Mouse (Mus musculus) G1E-ER4 (cell line): Measurements from ENCODE around the gene Rbm17. TPM values are rescaled to one million over a fixed set of nuclear protein-coding genes. Genes with fewer than 3 reads are reported as not detected.

Source experiments
- GATA1 ChIP-seq: IDR thresholded peaks from one replicate; pipeline ENCODE4 v1.8.0; 2012; ENCODE audit warnings: low read length, inconsistent platforms
- polyA plus RNA-seq: library from polyadenylated mRNA; stranded (reverse); fragments of >175 nt; gene quantifications from 2 replicates; pipeline ENCODE4 v1.2.3, GENCODE M21; 2012

The Rbm17 gene
- polyA plus RNA-seq: 77.4 and 133 TPM in 2 replicates

DNA sequence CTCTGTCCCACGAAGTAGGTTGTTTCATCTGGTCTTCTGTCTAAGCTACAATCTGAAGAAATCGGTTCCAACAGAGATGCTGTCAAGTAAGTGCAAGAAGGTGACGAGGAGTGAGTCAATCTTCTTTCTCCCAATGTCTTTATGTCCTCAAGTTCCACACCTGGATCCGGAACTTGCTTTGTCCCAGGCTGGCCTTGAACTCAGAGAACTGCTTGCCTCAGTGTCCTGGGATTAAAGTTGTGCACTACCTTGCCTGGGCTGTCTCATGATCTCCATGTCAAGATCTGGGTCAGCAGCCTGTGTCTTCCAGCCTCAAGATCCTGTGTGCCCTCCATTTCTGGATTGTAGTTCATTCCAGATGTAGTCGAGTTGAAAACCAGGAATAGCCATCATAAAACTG is at the start of gene Rbm17:
Rbm17 (minus strand) TSS at position 101 of the 400 bp plus-strand sequence.
- no peak for TF ChIP-seq GATA1

DNA sequence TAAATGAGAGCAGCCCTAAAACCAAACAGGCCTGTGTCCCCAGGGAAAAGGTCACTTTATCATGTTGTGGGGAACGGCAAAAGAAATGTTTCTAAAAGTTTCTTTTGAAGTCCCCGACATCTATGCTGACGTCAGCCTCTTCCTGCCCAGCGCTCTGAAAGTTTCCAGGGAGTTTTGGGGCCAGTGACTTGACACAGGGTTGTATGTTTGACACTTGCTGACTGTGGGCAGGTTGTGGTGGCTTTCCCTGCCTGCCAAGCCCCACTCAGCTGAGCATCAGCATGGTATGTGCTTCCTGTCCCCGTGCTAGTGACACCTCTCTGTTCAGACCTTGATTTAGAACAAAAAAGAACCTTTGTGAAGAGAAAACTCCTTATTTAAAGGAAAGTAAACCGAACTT is 49.4 kb upstream of the Rbm17 start:
- no peak for TF ChIP-seq GATA1

DNA sequence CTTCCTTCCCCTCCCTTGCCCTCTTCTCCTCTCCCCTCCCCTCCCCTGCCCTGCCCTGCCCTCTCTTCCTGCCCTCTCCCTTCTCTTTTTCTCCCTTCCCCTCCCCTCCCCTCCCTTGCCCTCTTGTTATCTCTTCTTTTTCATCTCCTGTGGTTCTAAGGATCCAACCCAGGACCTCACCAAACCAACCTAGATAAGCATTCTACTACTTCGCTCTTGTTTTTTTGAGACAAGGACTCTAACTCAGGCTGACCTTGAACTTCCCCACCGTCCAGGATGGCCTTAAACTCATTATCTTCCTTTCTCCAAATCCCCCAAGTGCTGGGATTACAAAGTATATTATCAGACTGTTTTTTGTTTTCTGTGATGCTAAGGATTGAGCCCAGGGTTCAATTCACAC is 48.8 kb upstream of the Rbm17 start:
- TF ChIP-seq GATA1: no peak

DNA sequence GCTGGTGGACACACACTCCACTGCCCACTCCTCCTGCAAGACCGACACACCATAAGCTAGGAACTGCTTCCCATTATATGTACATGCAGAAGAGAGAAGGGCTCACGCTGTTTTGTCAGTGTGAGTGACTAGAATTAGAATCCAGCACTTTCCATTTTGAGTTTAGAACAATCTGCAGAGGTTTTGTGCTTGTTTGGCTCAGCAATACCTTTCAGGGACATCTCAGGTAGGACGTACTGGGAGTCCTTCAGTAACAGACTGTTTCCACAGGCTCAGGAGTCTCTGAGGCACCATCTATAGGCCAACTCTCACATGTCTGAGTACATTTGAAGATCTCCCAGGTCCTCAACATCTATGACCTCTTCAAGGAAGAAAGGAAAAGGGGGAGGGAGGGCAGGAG is 48.2 kb upstream of the Rbm17 start:
- TF ChIP-seq GATA1: no peak

DNA sequence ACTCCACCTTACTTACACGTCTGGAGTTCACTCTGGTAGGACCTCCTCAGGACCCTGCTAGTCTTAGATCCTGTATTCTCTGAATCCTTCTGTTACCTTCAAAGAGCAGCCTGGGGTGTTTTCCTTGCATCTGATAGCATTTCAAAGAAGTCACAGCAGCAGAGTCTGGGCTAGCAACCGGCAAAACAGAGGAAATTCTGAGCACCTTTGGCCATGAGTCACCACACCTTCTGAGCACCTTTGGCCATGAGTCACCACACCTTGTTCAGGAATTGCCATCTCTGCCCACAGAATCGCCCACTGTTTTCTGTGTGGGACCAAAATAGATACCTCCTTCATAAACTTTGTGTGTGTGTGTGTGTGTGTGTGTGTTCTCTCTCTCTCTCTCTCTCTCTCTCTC is 47.5 kb upstream of the Rbm17 start:
- TF ChIP-seq GATA1: no peak

DNA sequence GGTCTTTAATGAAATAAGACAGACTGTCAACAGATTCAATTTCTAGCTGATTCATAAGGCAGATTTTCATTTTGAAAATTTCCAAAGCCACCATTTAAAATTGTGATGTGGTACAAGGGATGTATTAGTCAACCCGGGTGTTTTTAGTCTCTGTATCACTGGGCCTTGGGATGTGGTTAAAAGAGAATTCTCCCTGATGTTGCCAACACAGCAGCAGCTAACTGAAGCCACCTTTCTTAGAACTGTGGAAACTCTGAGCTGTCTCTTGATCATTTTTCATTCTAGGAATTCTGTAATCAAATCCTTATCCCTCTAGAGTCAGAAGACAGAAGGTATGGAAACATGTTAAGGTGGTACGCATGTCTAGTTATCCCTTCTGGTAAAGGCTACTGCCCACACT is 41.3 kb upstream of the Rbm17 start:
- no peak for TF ChIP-seq GATA1

DNA sequence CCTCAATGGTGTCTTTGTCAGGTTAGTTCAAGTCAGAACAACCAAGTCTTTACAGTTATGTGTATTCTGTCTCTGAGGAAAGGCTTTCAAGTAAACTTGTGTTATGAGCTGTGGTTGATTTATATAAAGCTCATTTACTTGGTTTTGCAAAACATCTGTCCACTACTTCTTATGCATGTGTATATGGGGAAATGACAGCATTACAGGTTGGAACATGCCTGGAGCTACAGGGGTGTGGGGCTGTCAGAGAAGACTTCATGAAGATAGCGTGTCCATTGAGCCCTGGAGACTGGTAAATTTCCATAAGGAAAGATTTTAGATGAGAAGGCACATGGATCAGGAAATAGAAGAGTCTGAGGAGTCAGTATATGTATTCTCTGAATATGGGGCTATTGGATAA is 40.1 kb upstream of the Rbm17 start:
- no peak for TF ChIP-seq GATA1

DNA sequence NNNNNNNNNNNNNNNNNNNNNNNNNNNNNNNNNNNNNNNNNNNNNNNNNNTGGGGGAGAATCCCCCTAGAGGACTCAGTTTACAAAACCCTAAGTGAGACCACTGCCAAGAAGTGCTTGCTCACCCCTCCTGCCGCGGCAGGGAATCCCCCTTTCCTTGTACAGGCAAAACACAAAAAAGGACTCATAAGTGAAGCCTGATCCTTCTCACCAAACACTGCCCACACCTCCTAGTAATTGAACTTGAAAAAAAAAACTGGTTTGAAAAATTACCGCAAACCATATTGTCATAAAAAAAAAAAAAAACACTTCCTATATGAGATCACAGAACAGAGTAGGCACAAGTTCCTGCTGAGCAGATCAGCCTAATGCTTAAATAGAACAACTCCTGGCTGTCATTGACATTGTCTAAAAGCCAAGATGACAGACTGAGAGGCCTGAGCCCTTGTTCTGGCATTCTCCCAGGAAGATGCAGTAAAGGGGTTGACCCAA is 38.5 kb upstream of the Rbm17 start, which contains the start of gene Il2ra:
Il2ra (plus strand) TSS at position 357 of the 491 bp plus-strand sequence.
- no peak for TF ChIP-seq GATA1

DNA sequence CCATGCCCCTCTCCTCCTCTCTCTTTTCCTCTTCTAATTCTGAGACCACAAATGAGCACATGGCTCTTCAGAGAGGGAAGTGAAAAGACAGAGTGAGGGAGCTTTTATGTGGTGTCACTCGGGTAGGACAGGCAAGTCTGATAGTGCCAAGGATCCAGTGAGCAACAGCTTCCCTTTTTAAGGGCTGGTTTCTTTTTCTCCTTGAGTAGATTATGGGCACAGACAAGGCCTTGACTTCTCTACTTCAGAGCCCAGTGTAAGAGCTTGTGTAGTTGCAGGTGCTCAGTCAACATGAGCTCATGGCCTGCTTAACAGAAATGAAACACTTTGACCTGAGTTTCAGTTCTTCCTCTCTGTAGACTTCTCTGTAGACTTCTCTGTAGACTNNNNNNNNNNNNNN is 33.2 kb upstream of the Rbm17 start:
- no peak for TF ChIP-seq GATA1

DNA sequence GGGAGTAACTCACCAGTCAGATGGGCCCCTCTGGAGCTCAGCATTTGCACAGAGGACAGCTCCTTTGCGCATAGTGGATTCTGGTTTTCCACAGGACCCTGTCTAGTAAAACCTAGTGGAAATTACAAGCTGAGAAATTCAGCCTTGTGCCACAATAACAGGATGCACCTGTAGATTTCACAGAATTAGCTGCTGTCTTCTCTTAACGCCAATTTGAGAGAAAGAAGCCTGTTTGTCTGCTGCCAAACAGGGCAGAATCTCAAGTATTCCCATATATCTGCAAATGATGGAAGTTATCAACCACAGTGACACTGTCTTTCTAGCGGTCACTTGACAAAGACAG is 32.2 kb upstream of the Rbm17 start:
- no peak for TF ChIP-seq GATA1

DNA sequence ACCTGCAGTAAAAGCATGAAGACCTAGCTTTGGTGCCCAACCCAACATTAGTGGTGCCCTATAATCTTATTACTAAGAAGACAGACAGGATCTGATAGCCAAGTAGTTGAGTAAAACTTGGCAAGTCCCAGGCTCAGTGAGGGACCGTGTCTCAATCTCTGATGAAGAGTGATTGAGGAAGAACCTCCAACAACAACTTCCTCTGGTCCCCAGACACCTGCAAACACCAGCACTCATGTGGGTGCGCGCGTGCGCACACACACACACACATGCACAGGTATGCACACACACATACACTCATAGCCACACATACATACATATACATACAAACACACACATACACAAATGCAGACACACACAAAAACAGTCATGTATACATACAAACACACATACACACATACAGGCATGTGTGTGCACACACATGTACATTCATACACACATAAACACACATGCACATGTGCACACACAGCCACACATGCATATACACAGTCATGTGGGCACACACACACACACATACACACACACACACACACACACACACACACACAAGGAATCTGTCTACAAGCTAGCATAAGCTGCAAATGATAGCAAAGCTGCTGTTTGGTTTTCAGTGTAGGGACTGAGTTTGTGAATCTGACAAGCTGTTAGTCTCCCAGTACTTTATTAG is 31.7 kb upstream of the Rbm17 start:
- TF ChIP-seq GATA1: no peak

DNA sequence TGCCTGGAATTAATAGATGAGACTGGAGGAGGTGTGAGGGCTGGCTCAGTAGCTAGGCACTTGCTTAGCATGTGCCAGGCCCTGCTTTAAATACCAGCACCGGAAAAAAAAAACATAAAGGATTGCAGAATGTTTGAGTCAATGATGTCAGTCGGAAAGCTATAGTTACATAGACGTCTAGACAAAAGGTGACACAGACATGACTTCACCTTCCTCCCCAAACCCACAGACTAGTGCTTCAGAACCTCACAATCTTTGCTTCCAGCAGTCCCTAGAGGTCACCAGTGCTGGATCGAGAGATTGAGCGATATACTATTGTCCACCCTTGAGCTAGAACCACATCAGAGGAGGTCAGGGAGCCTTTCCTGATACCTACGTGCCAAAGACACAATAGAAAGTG is 31.1 kb upstream of the Rbm17 start:
- no peak for TF ChIP-seq GATA1

DNA sequence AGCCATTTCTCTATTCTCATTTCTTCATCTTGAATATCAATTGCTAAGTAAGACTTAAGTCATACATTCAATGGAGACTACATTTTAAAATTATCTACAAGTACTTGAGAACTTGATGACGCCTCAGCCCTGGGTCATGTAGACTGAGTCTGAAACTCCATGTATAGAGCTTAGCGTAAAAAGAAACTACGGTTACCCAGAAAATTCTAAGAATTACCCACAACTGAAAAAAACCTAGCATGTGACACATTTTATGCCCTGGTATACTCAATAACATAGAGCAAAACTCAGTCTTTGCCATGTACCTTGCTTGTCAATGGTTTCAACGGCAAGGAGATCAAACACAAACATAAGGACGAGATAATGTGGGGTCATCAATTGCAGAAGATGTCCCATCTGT is 21.9 kb upstream of the Rbm17 start, which contains the start of gene Gm17490:
Gm17490 (minus strand) TSS at position 375 of the 400 bp plus-strand sequence.
- no peak for TF ChIP-seq GATA1

DNA sequence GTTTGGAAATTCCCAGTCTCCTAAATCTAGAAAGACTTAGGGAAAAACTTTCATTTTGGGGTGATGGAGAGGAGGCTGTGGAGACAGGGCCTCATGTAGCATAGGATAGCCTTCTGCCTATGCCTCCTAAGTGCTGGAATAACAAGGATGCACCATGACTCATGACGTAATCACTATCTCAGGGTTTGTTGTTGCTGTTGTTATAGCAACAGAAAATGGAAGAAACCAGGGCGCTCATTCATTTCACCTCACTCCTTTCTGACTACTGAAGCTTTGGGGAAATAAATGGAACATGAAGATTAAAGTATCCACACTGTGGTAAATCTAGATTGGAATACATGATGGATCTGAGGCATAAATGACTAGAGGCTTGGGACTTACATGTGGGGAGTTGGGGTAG is 19.8 kb upstream of the Rbm17 start:
- no peak for TF ChIP-seq GATA1

DNA sequence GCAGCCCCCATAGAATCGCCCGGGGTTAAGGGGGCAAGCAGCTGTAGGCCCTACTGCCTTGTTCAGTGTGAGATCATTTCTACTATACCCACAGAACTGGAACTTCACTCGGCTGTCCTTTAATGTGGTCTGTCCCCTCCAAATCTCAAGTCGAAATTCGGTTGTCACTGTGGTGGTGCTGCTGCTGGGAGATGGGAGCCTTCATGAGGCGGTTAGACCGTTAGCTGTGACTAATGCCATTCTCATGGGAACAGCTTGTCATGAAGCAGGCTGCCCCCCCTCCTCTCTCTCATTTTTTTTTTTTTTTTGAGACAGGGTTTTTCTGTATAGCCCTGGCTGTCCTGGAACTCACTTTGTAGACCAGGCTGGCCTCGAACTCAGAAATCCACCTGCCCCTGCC is 19.2 kb upstream of the Rbm17 start:
- TF ChIP-seq GATA1: no peak

DNA sequence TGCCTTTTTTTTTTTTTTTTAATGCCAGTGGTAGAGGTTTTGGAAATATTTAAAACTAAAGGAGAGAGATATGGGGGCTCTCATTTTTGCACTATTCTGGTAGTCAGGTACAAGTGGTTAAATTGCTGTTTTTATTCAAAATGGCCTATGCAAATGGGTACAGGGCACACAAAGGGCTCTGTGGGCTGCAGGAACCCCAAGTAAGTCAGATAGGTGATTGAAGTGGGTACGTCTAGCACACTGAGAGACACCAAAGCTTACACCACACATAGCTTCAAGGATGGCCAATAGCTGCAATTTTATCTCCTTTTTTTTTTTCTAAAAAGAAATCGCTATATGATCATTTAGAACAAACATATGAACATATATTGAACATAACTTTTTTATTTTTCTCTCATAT is 15.6 kb upstream of the Rbm17 start:
- TF ChIP-seq GATA1: no peak

DNA sequence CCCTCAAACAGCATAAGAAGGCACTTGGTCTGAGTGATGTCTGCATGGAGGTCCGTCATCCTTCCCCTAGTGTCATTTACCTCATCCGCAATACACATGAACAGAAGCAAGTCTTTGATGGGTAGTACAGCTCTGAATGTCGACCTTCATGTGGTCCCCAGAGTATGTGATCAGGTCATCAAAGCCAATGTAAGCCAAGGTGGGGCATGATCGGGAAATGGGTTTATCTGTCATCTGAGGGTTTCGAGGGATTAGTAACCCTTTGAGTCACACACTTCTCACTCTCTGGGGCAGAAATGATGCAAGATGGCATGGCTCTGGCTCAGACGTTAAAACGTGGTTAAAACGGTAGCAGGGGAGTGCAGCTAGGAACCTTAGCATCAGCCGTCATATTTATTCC is 12.9 kb upstream of the Rbm17 start:
- no peak for TF ChIP-seq GATA1

DNA sequence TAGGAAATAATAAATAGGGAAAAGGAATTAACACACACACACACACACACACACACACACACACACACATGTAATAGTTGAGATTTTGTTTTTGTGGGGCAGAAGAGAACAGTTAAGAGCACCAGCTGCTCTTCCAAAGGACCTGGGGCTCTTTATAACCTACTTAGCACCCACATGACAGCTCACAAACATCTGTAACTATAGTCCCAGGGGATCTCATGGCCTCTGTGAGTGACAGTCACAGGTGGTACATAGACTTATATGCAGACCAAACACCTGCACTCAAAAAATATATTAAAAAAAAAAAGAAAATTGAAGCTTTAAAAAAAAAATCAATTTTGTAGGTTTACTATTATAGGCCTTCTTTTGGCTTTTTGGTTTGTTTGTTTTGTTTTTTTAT is 958 bp upstream of the Rbm17 start:
- TF ChIP-seq GATA1: no peak
